Mouse (Mus musculus): ENCODE measurements around the gene Bach2.

DNA sequence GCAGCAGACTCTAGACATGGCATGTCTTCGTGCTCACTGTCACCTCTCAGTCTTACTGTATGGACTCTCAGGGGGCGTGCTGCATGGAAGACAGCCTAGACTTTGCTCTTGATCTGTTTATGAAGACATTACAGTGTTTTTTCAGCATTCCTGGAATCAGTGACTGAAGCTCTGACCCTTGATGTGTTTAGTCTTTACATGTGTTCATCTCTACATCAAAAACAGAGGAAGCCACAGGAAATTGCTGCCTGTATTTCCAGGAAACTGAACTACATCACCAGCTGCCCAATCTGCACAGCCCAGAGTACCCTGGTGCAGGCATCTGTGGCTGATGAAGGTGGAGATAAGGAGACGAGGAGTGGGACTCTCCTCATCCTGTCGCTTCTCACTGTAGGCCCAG, 52.8 kb downstream of the Bach2 start:
- TF ChIP-seq CTCF (IDR thresholded peaks at IDR 0.05; ENCODE audit: insufficient read depth, low read length) (no peak), POLR2A (IDR thresholded peaks at IDR 0.05; ENCODE audit: borderline replicate concordance, extremely low read depth, low read depth, low read length) (no peak)
